Mouse (Mus musculus): ENCODE results near the gene Ptk7. TPM values are rescaled to one million over a fixed set of nuclear protein-coding genes. Genes with fewer than 3 reads are reported as not detected.

Gene Ptk7
- total and polyA plus RNA-seq, 3 experiments: 4.6 to 9.2 (median 8.0) TPM

DNA sequence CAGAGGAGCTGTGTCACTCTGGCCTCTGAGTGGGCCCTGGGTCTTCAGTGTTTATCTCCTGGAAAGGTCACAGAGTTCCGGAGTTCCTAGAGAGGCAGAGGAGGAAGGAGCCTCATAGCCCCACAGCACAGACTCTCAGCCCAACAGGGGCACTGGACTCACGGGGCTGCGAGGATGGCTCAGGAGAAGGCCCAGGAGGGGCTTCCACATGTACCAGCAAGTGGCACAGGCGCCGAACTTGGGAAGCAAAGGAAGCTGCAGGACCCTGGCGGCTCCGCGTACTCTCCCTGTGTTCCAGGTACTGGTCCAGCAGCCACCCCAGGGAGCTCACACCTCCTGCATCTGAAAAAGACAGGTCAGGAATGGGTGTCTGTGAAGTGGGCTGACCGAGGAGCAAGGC lies 108.1 kb downstream of the Ptk7 start:
- DNase-seq: no peak

DNA sequence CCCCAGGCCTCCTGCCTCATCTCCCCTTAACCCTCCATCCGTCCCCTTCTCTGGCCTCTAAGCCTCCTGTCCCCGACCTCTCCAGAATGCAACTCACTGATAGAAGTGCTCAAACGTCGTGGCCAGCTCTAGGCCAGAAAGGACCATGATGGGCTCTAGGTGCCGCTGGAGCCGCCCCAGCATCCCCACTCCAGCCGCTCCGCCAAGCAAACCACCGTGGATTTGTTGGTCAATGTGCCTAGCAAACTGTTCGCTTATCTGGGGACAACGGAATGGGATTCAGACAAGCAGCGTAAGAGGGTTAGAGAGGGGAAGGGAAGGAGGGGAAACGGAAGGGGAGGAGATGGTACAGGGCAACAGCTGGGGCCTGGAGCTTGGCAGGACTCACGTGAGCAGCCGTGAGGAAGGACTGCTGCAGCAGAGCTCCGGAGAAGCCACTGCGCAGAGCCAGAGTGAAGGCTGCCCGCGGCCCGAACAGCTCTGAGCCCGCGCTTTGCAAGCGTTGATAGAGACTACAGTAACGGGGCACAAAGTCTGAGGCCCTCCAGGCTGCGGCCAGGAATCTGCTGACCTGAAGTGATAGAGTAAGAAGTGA lies 108.8 kb downstream of the Ptk7 start:
- DNase-seq: no peak

DNA sequence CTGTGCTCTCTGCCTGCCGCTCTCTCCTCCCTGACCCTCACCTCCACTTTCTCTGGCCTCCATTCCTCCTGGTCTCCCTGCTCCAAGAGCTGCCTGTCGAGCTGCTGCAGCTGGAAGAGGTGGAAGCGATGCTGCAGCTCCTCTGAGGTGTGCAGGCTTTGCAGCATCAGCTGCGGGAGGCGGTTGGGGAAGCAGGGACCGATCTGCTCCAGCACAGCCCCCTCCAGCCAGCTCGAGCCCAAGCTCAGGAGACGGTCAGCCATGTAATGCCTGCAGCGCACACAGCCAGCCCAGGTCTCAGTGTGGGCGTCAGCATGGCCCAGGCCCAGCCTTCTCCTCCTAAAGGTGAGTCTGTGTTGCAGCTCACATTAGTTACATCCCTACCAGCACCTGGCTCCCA lies 109.3 kb downstream of the Ptk7 start:
- no peak for DNase-seq

Small RNA genes lying within 50 kb of the gene (microRNA-seq; reads per million reads assigned to microRNA genes)
- gene Mir6976: 0.22 to 1.7 reads per million in 2 experiments

Other genes starting within 250 kb of the Ptk7 start
- 10 to 100 TPM; 22.0 to 28.5 TPM for gene Zfp318, start 245.8 kb downstream of the Ptk7 start, total RNA-seq (2021)
- gene Zfp318, start 245.8 kb downstream of the Ptk7 start, polyA plus RNA-seq (2012; rRNA removed): 9.3 TPM in 2 replicates
- under 1 TPM; 0.38 to 0.69 TPM for gene Crip3, start 200.6 kb downstream of the Ptk7 start, total RNA-seq (2021)
- 0.82 and 1.4 TPM in 2 replicates for gene Crip3, start 200.6 kb downstream of the Ptk7 start, polyA plus RNA-seq (2012; rRNA removed)
- gene Slc22a7, start 191.0 kb downstream of the Ptk7 start, total RNA-seq (2021): under 1 TPM in 1 of 2 experiments, not detected in 1; 0.37 TPM
- gene Slc22a7, start 191.0 kb downstream of the Ptk7 start, polyA plus RNA-seq (2012; rRNA removed): 0.06 TPM in 1 of 2 replicates, not detected in the other
- gene Ttbk1, start 141.8 kb downstream of the Ptk7 start, total RNA-seq (2021): under 1 TPM; 0.52 to 0.69 TPM
- gene Ttbk1, start 141.8 kb downstream of the Ptk7 start, polyA plus RNA-seq (2012; rRNA removed): 0.53 and 0.70 TPM in 2 replicates
- 1 to 10 TPM; 3.7 to 6.1 TPM for gene Dnph1, start 132.8 kb downstream of the Ptk7 start, total RNA-seq (2021)
- gene Dnph1, start 132.8 kb downstream of the Ptk7 start, polyA plus RNA-seq (2012; rRNA removed): 3.6 and 3.7 TPM in 2 replicates
- 10 to 100 TPM; 20.0 to 23.1 TPM for gene Cul9, start 83.1 kb downstream of the Ptk7 start, total RNA-seq (2021)
- gene Cul9, start 83.1 kb downstream of the Ptk7 start, polyA plus RNA-seq (2012; rRNA removed): 42.3 and 48.0 TPM in 2 replicates
- 10 to 100 TPM; 35.6 to 45.2 TPM for gene Srf, start 73.3 kb downstream of the Ptk7 start, total RNA-seq (2021)
- gene Srf, start 73.3 kb downstream of the Ptk7 start, polyA plus RNA-seq (2012; rRNA removed): 178 and 199 TPM in 2 replicates
- 10 to 100 TPM; 40.9 to 43.1 TPM for gene Klc4, start 16.5 kb upstream of the Ptk7 start, total RNA-seq (2021)
- 25.7 and 29.7 TPM in 2 replicates for gene Klc4, start 16.5 kb upstream of the Ptk7 start, polyA plus RNA-seq (2012; rRNA removed)
- 100 to 1,000 TPM in 1 of 2 experiments, 10 to 100 TPM in 1; 82.9 to 113 TPM for gene Mrpl2, start 16.7 kb upstream of the Ptk7 start, total RNA-seq (2021)
- gene Mrpl2, start 16.7 kb upstream of the Ptk7 start, polyA plus RNA-seq (2012; rRNA removed): 343 and 456 TPM in 2 replicates
- 10 to 100 TPM; 28.6 to 36.3 TPM for gene Cul7, start 20.8 kb upstream of the Ptk7 start, total RNA-seq (2021)
- 52.6 and 53.3 TPM in 2 replicates for gene Cul7, start 20.8 kb upstream of the Ptk7 start, polyA plus RNA-seq (2012; rRNA removed)
- gene Rrp36, start 44.8 kb upstream of the Ptk7 start, total RNA-seq (2021): 10 to 100 TPM; 24.2 to 28.5 TPM
- 21.7 and 23.8 TPM in 2 replicates for gene Rrp36, start 44.8 kb upstream of the Ptk7 start, polyA plus RNA-seq (2012; rRNA removed)
- 100 to 1,000 TPM; 106 to 114 TPM for gene Mea1, start 49.3 kb upstream of the Ptk7 start, total RNA-seq (2021)
- gene Mea1, start 49.3 kb upstream of the Ptk7 start, polyA plus RNA-seq (2012; rRNA removed): 44.9 and 50.8 TPM in 2 replicates
- gene Klhdc3, start 51.4 kb upstream of the Ptk7 start, total RNA-seq (2021): 10 to 100 TPM; 57.5 to 64.0 TPM
- 78.2 and 100 TPM in 2 replicates for gene Klhdc3, start 51.4 kb upstream of the Ptk7 start, polyA plus RNA-seq (2012; rRNA removed)
- gene Ppp2r5d, start 75.6 kb upstream of the Ptk7 start, total RNA-seq (2021): 10 to 100 TPM; 42.6 to 50.3 TPM
- 44.2 and 46.1 TPM in 2 replicates for gene Ppp2r5d, start 75.6 kb upstream of the Ptk7 start, polyA plus RNA-seq (2012; rRNA removed)
- gene Pex6, start 82.0 kb upstream of the Ptk7 start, total RNA-seq (2021): 10 to 100 TPM; 49.5 to 69.2 TPM
- 167 and 190 TPM in 2 replicates for gene Pex6, start 82.0 kb upstream of the Ptk7 start, polyA plus RNA-seq (2012; rRNA removed)
- 1 to 10 TPM; 1.2 to 6.5 TPM for gene Gnmt, start 99.7 kb upstream of the Ptk7 start, total RNA-seq (2021)
- gene Gnmt, start 99.7 kb upstream of the Ptk7 start, polyA plus RNA-seq (2012; rRNA removed): 1.0 and 4.0 TPM in 2 replicates
- 10 to 100 TPM; 53.7 to 59.5 TPM for gene Cnpy3, start 122.7 kb upstream of the Ptk7 start, total RNA-seq (2021)
- gene Cnpy3, start 122.7 kb upstream of the Ptk7 start, polyA plus RNA-seq (2012; rRNA removed): 53.9 and 56.7 TPM in 2 replicates
- gene Ptcra, start 134.2 kb upstream of the Ptk7 start, total RNA-seq (2021): not detected
- 0.27 TPM in 1 of 2 replicates, not detected in the other for gene Ptcra, start 134.2 kb upstream of the Ptk7 start, polyA plus RNA-seq (2012; rRNA removed)
- 10 to 100 TPM; 73.1 to 74.1 TPM for gene 2310039H08Rik, start 143.1 kb upstream of the Ptk7 start, total RNA-seq (2021)
- gene 2310039H08Rik, start 143.1 kb upstream of the Ptk7 start, polyA plus RNA-seq (2012; rRNA removed): 296 and 305 TPM in 2 replicates
- gene Rpl7l1, start 153.2 kb upstream of the Ptk7 start, total RNA-seq (2021): 10 to 100 TPM; 74.6 to 85.9 TPM
- 6.5 and 8.0 TPM in 2 replicates for gene Rpl7l1, start 153.2 kb upstream of the Ptk7 start, polyA plus RNA-seq (2012; rRNA removed)
- 10 to 100 TPM; 22.6 to 25.1 TPM for gene Bicral, start 229.0 kb upstream of the Ptk7 start, total RNA-seq (2021)
- gene Bicral, start 229.0 kb upstream of the Ptk7 start, polyA plus RNA-seq (2012; rRNA removed): 6.1 and 7.7 TPM in 2 replicates

Measured in adrenal gland, adult 2 months (tissue).